ENCODE assay signal across 13 mouse cellular contexts in the genomic region with DNA sequence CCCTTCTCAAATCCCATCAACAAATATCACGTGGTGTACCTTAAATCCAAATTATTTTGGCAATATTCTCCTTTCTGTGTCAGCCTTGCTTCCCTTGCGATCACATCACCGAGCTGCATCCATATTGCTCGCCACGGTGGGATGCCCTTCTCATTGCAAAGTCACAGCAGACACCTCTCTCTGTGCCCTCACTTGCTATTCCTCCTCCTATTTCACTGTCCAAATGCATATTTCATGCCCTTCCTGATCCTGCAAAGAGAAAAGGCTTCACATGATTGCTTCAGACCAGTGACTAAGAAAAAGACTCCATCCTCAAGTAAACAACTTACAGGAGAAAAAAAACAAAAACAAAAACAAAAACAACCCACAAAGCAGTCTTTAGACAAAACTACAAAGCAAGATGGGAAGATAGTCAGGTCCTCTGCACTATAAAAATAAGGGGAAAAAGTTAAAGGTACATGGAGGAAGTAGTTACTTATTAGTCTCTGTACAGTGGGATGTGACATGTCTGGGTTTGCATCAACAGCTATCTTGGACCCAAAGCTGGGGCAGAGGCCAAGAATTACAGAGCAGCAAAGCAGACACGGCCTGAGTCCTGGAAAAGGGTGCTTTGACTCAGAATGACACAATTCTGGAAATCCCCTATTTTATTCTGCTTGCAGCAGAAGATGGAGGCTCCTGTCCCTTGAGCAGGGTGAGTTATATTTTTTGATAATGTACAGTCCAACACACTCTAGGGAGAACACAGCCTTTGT.
DNase-seq lines count a peak whose midpoint lies in the region; ATAC-seq lines count a peak whose summit lies in the region.
"Had no signal": no experiment of that assay in that cellular context is flagged by ENCODE, and none has a peak within 500 bp of the region (broad histone marks: within the 10 kb centered on the region; RNA-seq: fewer than 3 reads in every experiment).

No protein-coding gene starts in this region.

- H3K36me3 ChIP-seq in kidney, embryonic 15.5 days = no peaks in the 10 kb centered on the region
- H3K36me3 ChIP-seq in neural tube, embryonic 15.5 days = no peaks in the 10 kb centered on the region
- H3K36me3 ChIP-seq: forebrain, embryonic 12.5 days; hindbrain, embryonic 15.5 days had no signal

- H3K4me1 ChIP-seq in kidney, embryonic 15.5 days = 0 out of 2 replicates have a peak, but pooled peaks cover 2% of the 10 kb centered on the region
- H3K4me1 ChIP-seq in neural tube, embryonic 15.5 days = no peaks in the 10 kb centered on the region

- no peaks in the 10 kb centered on the region for H3K9me3 ChIP-seq in kidney, embryonic 15.5 days (replicated peaks)
- H3K9me3 ChIP-seq in neural tube, embryonic 15.5 days (replicated peaks) = no peaks in the 10 kb centered on the region
- H3K9me3 ChIP-seq: forebrain, embryonic 12.5 days; hindbrain, embryonic 15.5 days had no signal

- no peaks in the 10 kb centered on the region for H3K27me3 ChIP-seq in kidney, embryonic 15.5 days
- H3K27me3 ChIP-seq in neural tube, embryonic 15.5 days (replicated peaks) = no peaks in the 10 kb centered on the region
- H3K27me3 ChIP-seq: forebrain, embryonic 12.5 days; hindbrain, embryonic 15.5 days had no signal

- DNase-seq in cerebellum, postnatal 10 days = peak; percentile 9 to 10
- DNase-seq in cerebellum, postnatal 4 days (ENCODE audit: low spot score in 2 of 2) = no peak
- peak; percentile 13 to 38 for DNase-seq in kidney, postnatal 25 days
- peak; percentile 12 for DNase-seq in retina, postnatal 1 day
- DNase-seq in retina, embryonic 14.5 days (ENCODE audit: low spot score) = no peak
- DNase-seq in embryo, embryonic 10 days (ENCODE audit: low spot score) = no peak
- DNase-seq: gastrocnemius, postnatal 25 days had no signal

- ATAC-seq in kidney, embryonic 15.5 days (replicated peaks; ENCODE audit: low FRiP score) = no peak
- ATAC-seq in neural tube, embryonic 15.5 days (ENCODE audit: low FRiP score) = no peak

- no peak overlapping the region for H3K9ac ChIP-seq in kidney, embryonic 15.5 days
- H3K9ac ChIP-seq in neural tube, embryonic 15.5 days (replicated peaks) = no peak overlapping the region
- H3K9ac ChIP-seq: forebrain, embryonic 12.5 days; hindbrain, embryonic 15.5 days; liver, embryonic 14.5 days had no signal

- no peak overlapping the region for H3K4me2 ChIP-seq in kidney, embryonic 15.5 days
- H3K4me2 ChIP-seq in neural tube, embryonic 15.5 days = no peak overlapping the region
- H3K4me2 ChIP-seq: forebrain, embryonic 12.5 days; hindbrain, embryonic 15.5 days had no signal

- 73% methylated on average over 6 of the region's 6 CpGs for WGBS in kidney, embryonic 15.5 days
- WGBS in neural tube, embryonic 15.5 days = 84% methylated on average over 6 of the region's 6 CpGs

- no peak overlapping the region for H3K27ac ChIP-seq in kidney, embryonic 15.5 days
- 0 out of 2 replicates have a peak overlapping the region, but pooled peaks have one; percentile 1 for H3K27ac ChIP-seq in neural tube, embryonic 15.5 days (replicated peaks)
- H3K27ac ChIP-seq: forebrain, embryonic 12.5 days; hindbrain, embryonic 15.5 days; liver, embryonic 14.5 days; macrophage had no signal

- H3K4me3 ChIP-seq in kidney, embryonic 15.5 days (replicated peaks) = no peak overlapping the region
- no peak overlapping the region for H3K4me3 ChIP-seq in neural tube, embryonic 15.5 days (replicated peaks)
- H3K4me3 ChIP-seq: forebrain, embryonic 12.5 days; hindbrain, embryonic 15.5 days had no signal

Comparison
In these comparisons a context has a peak if more than half of its experiments do, and no peak if none do; other contexts are left out.
1. DNase-seq: peak in cerebellum, postnatal 10 days (2 of 2), kidney, postnatal 25 days (2 of 2) and retina, postnatal 1 day (single experiment); none in cerebellum, postnatal 4 days (0 of 2), retina, embryonic 14.5 days (single experiment) and embryo, embryonic 10 days (single experiment).